Mouse (Mus musculus) myocyte (in vitro differentiated cells): ENCODE measurements around the gene Med16. TPM values are rescaled to one million over a fixed set of nuclear protein-coding genes. Genes with fewer than 3 reads are reported as not detected.
A peak's percentile ranks its signal among the peaks of the same experiment; 100 is the strongest.

ENCODE experiments used
- H3K27me3 ChIP-seq: one replicate; pipeline ENCODE4 v1.6.1; 2011; ENCODE audit not compliant: control insufficient read depth, insufficient read depth, insufficient read length
- H3K36me3 ChIP-seq: one replicate; pipeline ENCODE4 v1.6.1; 2011; ENCODE audit not compliant: control insufficient read depth, insufficient read depth
- H3K4me2 ChIP-seq: one replicate; pipeline ENCODE4 v1.6.1; 2011; ENCODE audit warnings: low read depth, control low read depth
- H3K4me3 ChIP-seq: one replicate; pipeline ENCODE4 v1.5.1; 2011; ENCODE audit warnings: mild to moderate bottlenecking, control low read depth, moderate library complexity
- H3K79me2 ChIP-seq: one replicate; pipeline ENCODE4 v1.6.1; 2011; ENCODE audit not compliant: control insufficient read depth, insufficient read depth
- H3ac ChIP-seq: one replicate; pipeline ENCODE4 v1.6.1; 2011; ENCODE audit not compliant: control insufficient read depth, insufficient read length
- CEBPB ChIP-seq: IDR thresholded peaks from 2 replicates; pipeline ENCODE4 v1.6.1; 2011; ENCODE audit warnings: mild to moderate bottlenecking, moderate library complexity; ENCODE audit not compliant: poor library complexity, insufficient read depth, severe bottlenecking
- E2F4 ChIP-seq: IDR thresholded peaks from one replicate; pipeline ENCODE4 v1.6.1; 2011; ENCODE audit warnings: mild to moderate bottlenecking, control low read depth, moderate library complexity; ENCODE audit not compliant: insufficient read depth
- MAX ChIP-seq: IDR thresholded peaks from one replicate; pipeline ENCODE4 v1.6.1; 2011; ENCODE audit warnings: low read depth, mild to moderate bottlenecking, control low read depth
- MYOD1 ChIP-seq, 3 experiments: IDR thresholded peaks; one replicate each; pipeline ENCODE4 v1.6.1; 2011; ENCODE audit warnings: control low read depth in 2 of 3, low read depth in 2 of 3, mild to moderate bottlenecking in 2 of 3, moderate library complexity in 1 of 3; ENCODE audit not compliant: insufficient read length in 2 of 3, control insufficient read depth in 1 of 3
- MYOG ChIP-seq, 3 experiments: IDR thresholded peaks; one replicate each; pipeline ENCODE4 v1.6.1; 2011; ENCODE audit warnings: control low read depth in 2 of 3, low read depth in 2 of 3, mild to moderate bottlenecking in 2 of 3; ENCODE audit not compliant: insufficient read length in 2 of 3, control insufficient read depth in 1 of 3, insufficient read depth in 1 of 3
- POLR2A ChIP-seq: IDR thresholded peaks from one replicate; pipeline ENCODE4 v1.6.1; 2011; ENCODE audit warnings: low read depth, mild to moderate bottlenecking, control low read depth, moderate library complexity; ENCODE audit not compliant: insufficient read length
- POLR2AphosphoS2 ChIP-seq: IDR thresholded peaks from one replicate; pipeline ENCODE4 v1.6.1; 2011; ENCODE audit warnings: low read depth, control low read depth; ENCODE audit not compliant: insufficient read length
- REST ChIP-seq: IDR thresholded peaks from one replicate; pipeline ENCODE4 v1.6.1; 2011; ENCODE audit warnings: mild to moderate bottlenecking, control low read depth, moderate library complexity; ENCODE audit not compliant: insufficient read depth, insufficient read length
- SRF ChIP-seq: IDR thresholded peaks from one replicate; pipeline ENCODE4 v1.6.1; 2011; ENCODE audit warnings: low read depth; ENCODE audit not compliant: control insufficient read depth, insufficient read length
- TCF12 ChIP-seq: IDR thresholded peaks from one replicate; pipeline ENCODE4 v1.6.1; 2011; ENCODE audit warnings: mild to moderate bottlenecking, control low read depth; ENCODE audit not compliant: poor library complexity, insufficient read depth, severe bottlenecking
- TCF3 ChIP-seq: IDR thresholded peaks from one replicate; pipeline ENCODE4 v1.6.1; 2011; ENCODE audit warnings: low read depth, control low read depth; ENCODE audit not compliant: insufficient read length
- USF1 ChIP-seq: IDR thresholded peaks from one replicate; pipeline ENCODE4 v1.6.1; 2011; ENCODE audit warnings: low read depth, mild to moderate bottlenecking, control low read depth, moderate library complexity
- polyA plus RNA-seq: library from polyadenylated mRNA; unstranded; fragments of >200 nt; fragmentation: generic; extraction: Trizol; gene quantifications from one replicate; pipeline ENCODE4 v1.2.1, GENCODE M21; 2012; ENCODE audit warnings: missing spikeins

The Med16 gene
- 31.4 TPM for polyA plus RNA-seq

DNA sequence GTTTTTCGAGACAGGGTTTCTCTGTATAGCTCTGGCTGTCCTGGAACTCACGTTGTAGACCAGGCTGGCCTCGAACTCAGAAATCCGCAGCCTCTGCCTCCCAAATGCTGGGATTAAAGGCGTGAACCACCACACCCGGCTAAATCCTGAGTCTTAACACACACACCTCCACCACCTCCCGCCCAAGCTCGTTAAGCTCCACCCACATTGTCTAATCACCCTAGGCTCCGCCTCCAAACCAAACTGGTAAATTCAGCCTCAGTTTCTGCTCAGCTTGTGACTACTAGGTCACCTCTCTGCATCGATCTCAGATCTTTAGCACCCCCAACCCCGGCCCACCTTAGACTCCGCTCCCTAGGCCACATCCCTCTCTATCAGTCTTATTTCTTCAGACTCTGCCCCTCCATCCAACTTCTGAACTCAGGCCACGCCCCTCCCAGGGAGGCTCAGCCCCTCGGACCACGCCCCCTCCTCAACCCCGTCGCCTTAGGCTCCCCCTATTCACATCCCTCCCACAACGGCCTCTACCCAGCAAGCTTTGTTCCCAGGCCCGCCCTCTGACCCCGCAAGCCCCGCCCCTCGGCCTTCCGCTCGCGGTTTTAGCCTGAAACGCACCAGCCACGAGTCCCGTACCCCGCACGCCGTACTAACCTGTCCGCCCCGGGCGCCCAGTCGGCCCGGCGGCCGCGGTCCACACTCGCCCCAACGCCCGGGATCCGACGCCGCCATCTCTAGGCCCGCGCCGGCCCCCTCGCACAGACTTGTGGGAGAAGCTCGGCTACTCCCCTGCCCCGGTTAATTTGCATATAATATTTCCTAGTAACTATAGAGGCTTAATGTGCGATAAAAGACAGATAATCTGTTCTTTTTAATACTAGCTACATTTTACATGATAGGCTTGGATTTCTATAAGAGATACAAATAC is at the start of gene Med16:
TSS of gene Med16 (minus strand) at position 757 of the 925 bp plus-strand sequence.
- peak within 1 kb of the TSS; percentile 69 for H3K4me2 ChIP-seq
- peak; percentile 35 for TF ChIP-seq SRF
- peak; percentile 36 for TF ChIP-seq POLR2A
- TF ChIP-seq TCF12: no peak
- no peak for TF ChIP-seq POLR2AphosphoS2
- TF ChIP-seq MYOG (IDR thresholded peaks at IDR 0.05; ENCODE audit: control insufficient read depth in 1 of 3, insufficient read depth in 1 of 3, insufficient read length in 2 of 3, low read depth in 2 of 3): no peak
- TF ChIP-seq E2F4: no peak
- no peak for TF ChIP-seq MYOD1 (IDR thresholded peaks at IDR 0.05; ENCODE audit: control insufficient read depth in 1 of 3, insufficient read length in 2 of 3, low read depth in 2 of 3)
- no peak for TF ChIP-seq MAX
- TF ChIP-seq REST: no peak
- peak within 1 kb of the TSS; percentile 67 for H3ac ChIP-seq
- H3K4me3 ChIP-seq: peak within 1 kb of the TSS; percentile 30
- no peaks in the 10 kb centered on the region for H3K27me3 ChIP-seq
- peaks cover 4% of the 10 kb centered on the region for H3K36me3 ChIP-seq
- no peaks in the 10 kb centered on the region for H3K79me2 ChIP-seq

DNA sequence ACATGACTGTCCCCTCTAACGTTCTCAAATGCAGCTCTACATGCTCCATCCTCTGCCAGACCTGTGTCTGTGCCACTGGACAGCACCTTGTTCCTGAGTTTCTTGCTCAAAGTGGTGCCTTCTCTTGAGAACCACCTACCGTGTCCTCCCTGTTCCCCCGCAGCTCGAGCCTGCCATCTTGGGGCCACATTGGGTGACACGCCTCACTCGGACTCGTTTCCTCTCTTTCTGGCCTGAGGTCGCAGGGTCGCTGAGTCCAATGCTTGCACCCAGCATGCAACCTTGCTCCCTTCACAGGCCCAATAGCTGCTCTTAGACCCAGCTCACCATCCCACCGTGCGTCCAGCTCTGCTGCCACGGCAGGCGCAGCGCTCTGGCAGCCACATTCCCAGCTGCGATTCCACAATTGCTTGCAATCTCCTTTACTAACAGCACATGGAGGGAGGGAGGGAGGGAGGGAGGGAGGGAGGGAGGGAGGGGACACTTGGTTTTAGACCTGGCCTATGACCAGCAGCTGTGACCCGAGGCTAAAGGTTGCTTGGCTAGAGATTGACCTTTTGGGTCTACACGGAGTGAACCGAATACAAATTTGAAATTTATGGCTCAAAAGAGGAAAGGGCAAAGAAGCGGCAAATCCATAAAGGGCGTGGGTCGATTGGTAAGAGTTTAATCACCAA is 49.6 kb upstream of the Med16 start:
- Histone ChIP-seq H3K4me3 (no peak overlapping the region), H3K27me3 (peaks cover 4% of the 10 kb centered on the region), H3K36me3 (no peaks in the 10 kb centered on the region), H3ac (no peak overlapping the region), H3K79me2 (peaks cover 13% of the 10 kb centered on the region), H3K4me2 (peak overlapping the region; percentile 28)
- no peak for TF ChIP-seq MAX
- TF ChIP-seq TCF12: no peak
- TF ChIP-seq CEBPB: no peak
- TF ChIP-seq MYOD1 (IDR thresholded peaks at IDR 0.05; ENCODE audit: control insufficient read depth in 1 of 3, insufficient read length in 2 of 3, low read depth in 2 of 3): no peak
- no peak for TF ChIP-seq POLR2AphosphoS2
- TF ChIP-seq SRF: no peak
- TF ChIP-seq POLR2A: no peak
- TF ChIP-seq E2F4: no peak
- TF ChIP-seq REST: no peak
- no peak for TF ChIP-seq USF1
- no peak for TF ChIP-seq MYOG (IDR thresholded peaks at IDR 0.05; ENCODE audit: control insufficient read depth in 1 of 3, insufficient read depth in 1 of 3, insufficient read length in 2 of 3, low read depth in 2 of 3)
- TF ChIP-seq TCF3: no peak

DNA sequence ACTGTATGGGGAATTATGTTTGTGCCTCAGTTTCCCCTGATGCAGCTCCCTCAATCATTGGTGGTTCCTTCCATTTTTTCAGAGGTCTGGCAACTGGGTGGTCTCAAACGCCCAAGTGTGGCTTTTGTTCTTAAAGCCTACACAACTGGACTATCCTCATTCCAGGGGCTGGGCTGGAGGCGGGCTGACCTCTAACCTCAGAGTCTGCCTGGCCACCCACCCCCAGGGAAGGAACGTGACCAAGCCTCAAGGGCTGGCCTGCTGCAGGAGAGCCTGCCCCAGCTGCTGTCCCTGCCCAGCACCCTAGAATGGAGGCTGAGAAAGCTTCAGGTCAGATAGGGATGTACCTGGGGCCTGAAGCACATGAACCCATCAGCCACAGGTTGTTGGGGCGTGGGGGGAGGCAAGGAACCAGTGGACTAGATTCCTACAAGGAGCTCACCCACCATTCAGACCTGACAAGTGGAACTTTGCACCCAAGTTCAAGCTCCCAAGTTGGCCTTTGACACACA is 48.0 kb upstream of the Med16 start:
- Histone ChIP-seq H3K79me2 (peaks cover 13% of the 10 kb centered on the region), H3K4me2 (no peak overlapping the region), H3ac (no peak overlapping the region), H3K27me3 (peaks cover 4% of the 10 kb centered on the region), H3K36me3 (peaks cover 6% of the 10 kb centered on the region), H3K4me3 (no peak overlapping the region)
- TF ChIP-seq CEBPB (no peak), MYOG (IDR thresholded peaks at IDR 0.05; ENCODE audit: control insufficient read depth in 1 of 3, insufficient read depth in 1 of 3, insufficient read length in 2 of 3, low read depth in 2 of 3) (no peak), REST (no peak), USF1 (no peak), POLR2A (no peak), MAX (no peak), TCF12 (no peak), MYOD1 (IDR thresholded peaks at IDR 0.05; ENCODE audit: control insufficient read depth in 1 of 3, insufficient read length in 2 of 3, low read depth in 2 of 3) (no peak), SRF (no peak), E2F4 (no peak), TCF3 (no peak), POLR2AphosphoS2 (no peak)

DNA sequence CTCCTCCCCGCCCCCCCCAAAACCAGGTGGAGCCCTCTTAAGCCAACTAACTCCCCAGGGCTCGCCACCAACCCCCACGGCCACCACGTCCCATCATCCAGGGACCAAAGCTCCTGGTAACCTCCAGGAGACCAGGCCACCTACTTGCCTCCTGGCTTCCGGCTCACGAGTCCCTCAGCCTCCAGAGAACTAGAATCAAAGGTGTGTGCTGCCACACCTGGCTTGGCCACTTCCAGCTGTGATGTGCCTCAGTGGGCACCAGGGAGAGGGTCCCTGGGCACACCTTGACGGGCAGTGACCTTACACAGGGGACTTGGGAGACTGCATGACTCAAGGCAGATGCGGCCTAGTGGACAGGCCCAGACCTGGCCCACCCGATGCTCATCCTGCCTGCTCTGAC is 47.0 kb upstream of the Med16 start:
- peaks cover 6% of the 10 kb centered on the region for H3K36me3 ChIP-seq
- H3K4me2 ChIP-seq: no peak overlapping the region
- H3ac ChIP-seq: no peak overlapping the region
- TF ChIP-seq MAX: no peak
- TF ChIP-seq E2F4: no peak
- no peak for TF ChIP-seq TCF3
- TF ChIP-seq TCF12: no peak
- TF ChIP-seq POLR2AphosphoS2: no peak
- TF ChIP-seq CEBPB: no peak
- no peak for TF ChIP-seq REST
- TF ChIP-seq MYOD1 (IDR thresholded peaks at IDR 0.05; ENCODE audit: control insufficient read depth in 1 of 3, insufficient read length in 2 of 3, low read depth in 2 of 3): no peak
- no peak for TF ChIP-seq SRF
- no peak for TF ChIP-seq USF1
- no peak for TF ChIP-seq POLR2A
- TF ChIP-seq MYOG (IDR thresholded peaks at IDR 0.05; ENCODE audit: control insufficient read depth in 1 of 3, insufficient read depth in 1 of 3, insufficient read length in 2 of 3, low read depth in 2 of 3): no peak
- peaks cover 4% of the 10 kb centered on the region for H3K27me3 ChIP-seq
- H3K4me3 ChIP-seq: no peak overlapping the region
- H3K79me2 ChIP-seq: peaks cover 5% of the 10 kb centered on the region
